Mouse (Mus musculus) spleen, postnatal 14 days (tissue): Measurements from ENCODE around the gene Trip10.

Source experiments
- DNase-seq, 2 experiments: peaks; one replicate each; pipeline ENCODE4 v3.0.0; 2021 to 2022; ENCODE audit warnings: low spot score in 2 of 2

Trip10 gene

DNA sequence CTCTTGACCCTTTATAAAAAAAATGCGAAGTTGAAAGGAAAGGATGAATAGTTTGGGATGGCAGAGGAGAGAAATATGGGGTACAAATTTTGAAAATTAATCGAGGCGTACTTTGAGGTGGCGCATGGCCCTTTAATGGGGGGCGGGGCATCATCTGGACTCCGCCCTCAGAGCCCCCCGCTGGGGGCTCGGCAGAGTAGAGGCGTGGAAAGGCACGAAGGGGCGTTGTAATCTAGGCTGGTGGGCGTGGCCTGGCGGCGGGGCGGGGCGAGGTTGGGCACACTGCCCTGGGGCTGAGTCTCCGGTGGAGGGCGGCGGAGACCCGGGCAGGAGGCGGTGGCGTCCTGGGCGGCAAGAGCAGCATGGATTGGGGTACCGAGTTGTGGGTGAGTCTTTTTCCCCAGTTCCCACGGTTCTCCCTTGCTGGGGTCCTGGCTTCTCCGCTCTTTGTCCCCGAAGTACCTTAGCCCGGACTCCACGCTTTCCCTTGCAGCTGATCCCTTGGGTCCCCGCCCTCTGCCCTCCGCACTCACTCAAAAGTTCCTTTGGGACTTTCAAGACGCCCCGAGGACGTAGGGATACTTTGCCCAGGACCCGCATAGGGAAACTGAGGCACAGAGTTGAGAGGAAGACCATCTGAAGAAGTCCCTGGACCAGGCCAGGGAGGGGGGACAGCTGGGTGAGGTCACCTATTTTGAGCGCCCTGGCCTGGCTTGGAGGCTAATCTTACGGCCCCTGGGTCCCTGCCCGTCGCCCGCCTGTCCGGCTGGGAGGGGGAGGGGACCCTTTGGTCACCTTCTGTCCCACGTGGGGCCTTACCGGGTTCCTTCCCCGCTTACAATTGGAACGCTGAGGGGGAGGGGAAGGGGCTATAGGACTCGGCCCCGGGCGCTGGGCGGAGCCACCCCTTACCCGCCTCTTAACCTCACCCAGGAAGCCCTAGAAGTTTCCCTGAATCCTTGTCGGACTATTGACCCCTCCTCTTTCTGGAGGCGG, at the start of gene Trip10:
TSS of gene Trip10 (plus strand) at position 270 of the 996 bp plus-strand sequence.
- peak; percentile 95 for DNase-seq

- DNase-seq = no peak
These were observed 47.2 kb upstream of the Trip10 start for GRCm38 (mm10) chr17:57201841-57202724.

- no peak for DNase-seq
These were observed 41.3 kb upstream of the Trip10 start for GRCm38 (mm10) chr17:57207938-57208337.

DNA sequence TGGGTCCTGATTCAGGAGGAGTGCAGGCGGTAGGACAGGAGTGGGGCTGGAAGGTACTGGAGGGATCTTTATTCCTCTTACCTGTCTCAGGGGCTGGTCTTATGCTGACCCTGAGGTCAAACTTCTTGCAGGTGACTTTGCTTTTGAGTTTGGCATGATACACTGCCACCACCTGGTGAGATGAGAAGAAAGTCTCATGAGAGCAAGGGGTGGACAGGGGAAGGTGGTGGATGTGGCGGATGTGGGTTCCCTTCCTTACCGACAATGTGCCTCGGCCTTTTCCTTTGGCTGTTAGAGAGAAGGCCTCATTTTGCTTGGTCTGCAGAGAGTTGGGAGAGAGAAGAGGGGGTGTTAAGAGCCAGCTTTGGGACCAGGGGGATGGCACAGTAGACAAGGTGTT, 39.9 kb upstream of the Trip10 start:
- DNase-seq = no peak

DNA sequence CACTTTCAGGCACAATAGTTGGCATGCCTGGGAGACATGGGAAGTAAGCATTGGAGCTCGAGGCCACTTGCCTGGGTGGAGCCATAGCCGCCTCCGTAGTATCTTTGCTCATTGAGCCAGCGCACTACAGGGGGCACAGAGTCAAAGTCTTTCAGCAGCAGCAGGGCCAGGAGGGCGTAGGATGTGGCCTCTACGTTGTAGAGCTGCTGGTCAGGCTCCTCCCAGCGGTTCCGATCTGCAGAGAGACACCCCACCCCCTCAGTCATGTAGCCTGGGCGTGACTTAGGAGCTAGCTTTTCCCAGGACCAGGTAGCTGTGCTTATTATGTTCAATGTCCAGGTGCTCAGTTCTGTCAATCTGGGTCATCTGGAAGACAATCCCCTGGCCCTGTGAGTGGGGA, 37.8 kb upstream of the Trip10 start:
- DNase-seq = no peak

- DNase-seq = no peak
These were observed 34.4 kb upstream of the Trip10 start for GRCm38 (mm10) chr17:57214676-57215387.

DNA sequence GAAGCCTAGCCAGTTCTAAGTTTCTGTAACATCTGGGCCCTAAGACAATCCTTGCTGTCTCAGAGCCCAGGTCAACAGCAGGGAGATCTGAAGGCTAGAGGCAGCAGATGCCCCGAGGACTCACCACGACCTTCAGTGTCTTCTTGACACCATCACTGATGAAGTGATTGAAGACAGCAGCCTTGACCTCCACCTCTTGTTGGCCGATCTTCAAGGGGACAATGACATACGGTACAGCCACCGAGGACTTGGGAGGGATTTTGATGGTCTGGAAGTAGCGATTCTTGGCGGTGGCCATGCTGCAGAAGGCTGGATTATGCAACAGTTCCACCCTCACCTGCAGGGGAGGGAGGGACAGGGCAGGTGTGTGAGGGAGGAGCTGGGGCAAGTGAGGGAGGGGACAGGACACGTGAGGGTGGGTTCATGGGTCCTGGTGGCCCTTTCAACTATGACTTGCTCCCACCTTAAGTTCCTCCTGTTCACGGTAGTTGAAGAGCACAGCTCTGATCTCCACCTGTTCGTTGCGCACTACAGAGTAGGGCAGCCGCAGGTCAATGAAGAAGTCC, 30.8 kb upstream of the Trip10 start:
- DNase-seq = no peak

GRCm38 (mm10) chr17:57219167-57219883, 29.9 kb upstream of the Trip10 start:
- peak; percentile 53 to 68 for DNase-seq

- DNase-seq = peak in 1 of 2 experiments; percentile 34
These were observed 29.4 kb upstream of the Trip10 start for GRCm38 (mm10) chr17:57219884-57220207.

- DNase-seq = no peak
These were observed 27.3 kb upstream of the Trip10 start for GRCm38 (mm10) chr17:57221911-57222310.

- no peak for DNase-seq
These were observed 25.9 kb upstream of the Trip10 start for GRCm38 (mm10) chr17:57223313-57223712.

GRCm38 (mm10) chr17:57227468-57227867, 21.8 kb upstream of the Trip10 start:
- no peak for DNase-seq

DNA sequence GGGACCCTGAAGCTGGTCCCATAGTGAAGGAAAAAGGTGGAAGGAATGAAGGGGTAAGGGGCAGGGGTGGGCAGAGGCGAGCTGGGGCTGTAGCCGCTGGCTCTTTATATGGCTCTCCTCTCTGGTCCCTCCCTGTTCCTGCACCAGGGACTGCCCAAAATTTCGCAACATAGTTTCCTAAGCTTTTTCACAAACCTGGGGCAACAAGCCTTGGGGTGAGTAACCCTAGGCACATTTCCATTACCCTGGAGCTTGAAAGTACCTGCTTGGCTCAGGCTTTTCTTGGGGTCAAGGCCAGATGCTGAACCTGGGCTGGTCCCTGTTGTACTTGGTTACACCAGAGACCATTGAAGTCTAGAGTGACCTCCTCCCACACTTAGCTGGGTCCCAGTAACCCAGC, 21.2 kb upstream of the Trip10 start, which contains the start of gene C3:
TSS of gene C3 (minus strand) at position 123 of the 400 bp plus-strand sequence.
- DNase-seq = no peak

DNA sequence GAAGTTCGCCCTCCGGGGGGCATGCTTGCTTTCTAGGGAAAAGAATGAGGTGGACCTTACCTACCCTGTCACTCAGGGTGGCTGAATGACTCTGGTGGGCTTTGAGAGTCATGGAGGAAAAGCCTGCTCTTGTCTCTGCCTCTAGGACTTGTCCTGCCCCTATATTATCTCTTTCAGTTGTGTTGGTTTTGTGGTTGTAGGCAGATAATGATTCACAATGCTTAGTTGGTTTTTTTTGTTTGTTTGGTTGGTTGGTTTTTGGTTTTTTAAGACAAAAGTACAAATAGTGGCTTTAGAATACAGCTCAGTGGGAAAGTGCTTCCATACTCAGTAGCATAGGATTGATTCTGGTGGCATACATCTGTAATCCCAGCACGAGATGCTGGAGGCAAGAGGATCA, 20.4 kb upstream of the Trip10 start:
- no peak for DNase-seq

DNA sequence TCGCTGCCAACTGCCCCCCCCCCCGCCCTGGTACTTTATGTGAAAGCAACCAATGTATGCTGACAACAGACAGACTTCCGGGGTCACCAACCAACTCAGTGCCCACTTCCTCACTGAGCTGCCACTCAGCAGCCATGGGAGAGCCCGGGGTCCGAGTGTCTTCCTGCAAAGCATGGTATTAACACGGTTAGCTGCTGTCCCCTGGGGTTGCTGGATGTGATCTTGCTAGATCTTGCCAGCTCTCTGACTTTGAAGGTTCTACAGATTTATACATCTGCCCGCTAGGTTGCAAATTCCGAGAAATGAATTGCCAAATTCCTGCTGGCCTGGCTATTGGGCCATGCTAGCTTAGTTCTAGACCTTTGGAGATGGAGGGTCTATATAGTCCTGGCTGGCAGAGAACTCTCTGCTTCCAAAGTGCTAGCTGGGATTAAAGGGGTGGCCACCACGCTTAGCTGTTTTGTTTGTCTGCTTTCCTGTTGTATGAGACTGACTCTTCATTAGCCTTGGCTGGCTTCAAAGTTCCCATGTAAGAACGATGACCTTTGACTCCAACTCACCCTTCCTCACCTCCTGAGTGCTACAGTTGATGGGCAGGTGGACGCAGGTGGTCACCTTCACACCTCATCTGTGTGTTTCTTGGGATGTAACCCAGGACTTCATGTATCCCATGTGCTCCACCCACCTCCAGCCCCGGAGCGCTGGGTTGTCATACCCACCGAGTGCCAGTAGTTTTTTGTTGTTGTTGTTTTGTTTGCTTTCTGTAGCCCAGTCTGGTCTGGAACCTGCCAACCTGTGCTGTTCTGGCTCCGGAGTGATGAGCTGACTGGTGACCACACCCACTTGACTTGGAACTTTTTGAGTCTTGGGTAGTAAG, 19.2 kb upstream of the Trip10 start:
- no peak for DNase-seq

DNA sequence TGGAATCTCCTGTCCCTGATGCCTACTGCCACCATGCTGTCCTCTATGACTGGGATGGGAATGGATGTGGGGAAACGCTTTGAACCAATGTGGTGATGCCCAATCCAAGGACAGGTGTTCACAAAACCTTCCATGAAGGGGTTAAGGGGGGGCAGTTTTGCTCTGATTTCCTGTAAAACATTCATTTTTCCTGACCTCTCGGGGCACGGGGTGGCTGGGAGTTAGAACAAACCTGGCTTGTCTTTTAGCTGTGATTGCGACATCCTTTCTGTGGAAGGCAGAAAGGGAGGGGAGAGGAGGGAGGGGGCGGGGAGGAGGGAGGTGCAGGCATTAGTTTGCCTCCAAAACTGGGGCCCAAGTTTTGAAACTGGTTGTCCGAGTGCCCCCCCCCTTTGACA, 18.5 kb upstream of the Trip10 start:
- DNase-seq = no peak

- DNase-seq = no peak
These were observed 17.9 kb upstream of the Trip10 start for GRCm38 (mm10) chr17:57231321-57231771.

GRCm38 (mm10) chr17:57232200-57232599, 17.1 kb upstream of the Trip10 start:
- DNase-seq = no peak

DNA sequence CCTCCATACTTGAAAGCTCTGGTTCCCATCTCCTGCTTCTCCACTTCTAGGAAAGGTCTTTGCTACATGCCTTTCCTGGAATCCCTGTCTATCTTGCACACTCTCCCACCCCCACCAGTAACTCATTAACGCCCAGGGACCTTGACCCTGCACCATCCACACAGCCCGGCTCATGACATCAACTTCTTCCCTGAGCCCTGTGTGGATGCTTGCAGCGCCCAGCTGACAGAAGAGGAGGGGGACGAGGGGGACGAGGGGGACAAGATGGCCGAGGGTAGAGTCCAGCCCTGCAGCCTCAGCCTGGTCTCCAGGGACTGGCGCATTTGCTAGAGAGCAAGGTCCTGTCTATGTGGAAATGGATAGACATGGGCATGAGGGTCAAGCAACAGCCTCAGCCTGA, 16.2 kb upstream of the Trip10 start:
- DNase-seq = no peak
